Mouse (Mus musculus) naive thymus-derived CD4-positive, alpha-beta T cell, adult 2 months (primary cell): ENCODE measurements around the gene Wfdc17.
A peak's percentile ranks its signal among the peaks of the same experiment; 100 is the strongest.

Source experiments
- DNase-seq: peaks from one replicate; pipeline ENCODE4 v3.0.0-alpha.2; 2011; ENCODE audit warnings: low read depth

Gene Wfdc17

GRCm38 (mm10) chr11:83703705-83704104 is at the start of gene Wfdc17:
Wfdc17 (plus strand) TSS chr11:83703991.
- DNase-seq, result no peak

- DNase-seq, result no peak
Observed at GRCm38 (mm10) chr11:83654606-83655005, 49.2 kb upstream of the Wfdc17 start.

- no peak for DNase-seq
Observed at GRCm38 (mm10) chr11:83657508-83657907, 46.3 kb upstream of the Wfdc17 start.

GRCm38 (mm10) chr11:83658797-83659196 is 45.0 kb upstream of the Wfdc17 start:
- DNase-seq, result no peak

- DNase-seq, result peak; percentile 14
Observed at GRCm38 (mm10) chr11:83662204-83662603, 41.6 kb upstream of the Wfdc17 start, which contains the start of gene Ccl4. Ccl4 (plus strand) TSS chr11:83662584.

- DNase-seq, result no peak
Observed at GRCm38 (mm10) chr11:83663532-83663931, 40.3 kb upstream of the Wfdc17 start.

GRCm38 (mm10) chr11:83671743-83672142 is 32.0 kb upstream of the Wfdc17 start:
- DNase-seq, result no peak

- DNase-seq, result no peak
Observed at GRCm38 (mm10) chr11:83675665-83676064, 28.1 kb upstream of the Wfdc17 start.

- no peak for DNase-seq
Observed at GRCm38 (mm10) chr11:83689918-83690317, 13.9 kb upstream of the Wfdc17 start.

- no peak for DNase-seq
Observed at GRCm38 (mm10) chr11:83692008-83692407, 11.8 kb upstream of the Wfdc17 start.

GRCm38 (mm10) chr11:83708715-83709114 is 4.9 kb downstream of the Wfdc17 start, which contains the start of gene Wfdc18:
Wfdc18 (plus strand) TSS chr11:83709015.
- DNase-seq, result no peak

GRCm38 (mm10) chr11:83709683-83710082 is 5.9 kb downstream of the Wfdc17 start:
- DNase-seq, result no peak

GRCm38 (mm10) chr11:83712671-83713070 is 8.9 kb downstream of the Wfdc17 start:
- DNase-seq, result no peak

- DNase-seq, result no peak
Observed at GRCm38 (mm10) chr11:83713925-83714324, 10.1 kb downstream of the Wfdc17 start.

- DNase-seq, result no peak
Observed at GRCm38 (mm10) chr11:83717042-83717665, 13.4 kb downstream of the Wfdc17 start.

- no peak for DNase-seq
Observed at GRCm38 (mm10) chr11:83720766-83721165, 17.0 kb downstream of the Wfdc17 start.

GRCm38 (mm10) chr11:83728757-83729432 is 25.1 kb downstream of the Wfdc17 start:
- DNase-seq, result no peak

GRCm38 (mm10) chr11:83731116-83731515 is 27.3 kb downstream of the Wfdc17 start:
- no peak for DNase-seq

- DNase-seq, result no peak
Observed at GRCm38 (mm10) chr11:83733071-83733640, 29.4 kb downstream of the Wfdc17 start.

- no peak for DNase-seq
Observed at GRCm38 (mm10) chr11:83734215-83734614, 30.4 kb downstream of the Wfdc17 start.

- DNase-seq, result no peak
Observed at GRCm38 (mm10) chr11:83735881-83736280, 32.1 kb downstream of the Wfdc17 start.

GRCm38 (mm10) chr11:83737109-83737558 is 33.3 kb downstream of the Wfdc17 start:
- DNase-seq, result peak; percentile 7

- peak; percentile 75 for DNase-seq
Observed at GRCm38 (mm10) chr11:83739241-83739640, 35.5 kb downstream of the Wfdc17 start.
